Mouse (Mus musculus) testis, adult 10 weeks (tissue): ENCODE results near the gene BC029722. TPM values are rescaled to one million over a fixed set of nuclear protein-coding genes. Genes with fewer than 3 reads are reported as not detected.

Source experiments
- polyA plus RNA-seq: library from polyadenylated mRNA; stranded (reverse); fragments of 350-450 nt; fragmentation: Illumina TruSeq; extraction: RNeasy Lipid Tissue Mini Kit (QIAGEN cat#74804); gene quantifications from one replicate; pipeline ENCODE4 v1.2.3, GENCODE M21; 2014; ENCODE audit warnings: low read depth, low replicate concordance

Gene BC029722
- polyA plus RNA-seq, result 4.8 TPM

GRCm38 (mm10) chr2:155819392-155819448 is at the start of gene BC029722:
TSS of gene BC029722 (minus strand) at chr2:155819426.

GRCm38 (mm10) chr2:155834732-155835131 is 15.5 kb upstream of the BC029722 start, which contains the start of gene Fam83c:
TSS of gene Fam83c (minus strand) at chr2:155834854.

GRCm38 (mm10) chr2:155826630-155827424 is 7.6 kb upstream of the BC029722 start, which contains the start of gene Eif6:
TSS of gene Eif6 (minus strand) at chr2:155826925.

GRCm38 (mm10) chr2:155774927-155775684 is 44.1 kb downstream of the BC029722 start, which contains the start of gene Mmp24:
TSS of gene Mmp24 (plus strand) at chr2:155775342.

Other genes starting within 250 kb of the BC029722 start
- gene Gss, start 226.6 kb downstream of the BC029722 start, polyA plus RNA-seq, result 1.1 TPM
- gene Myh7b, start 208.2 kb downstream of the BC029722 start, polyA plus RNA-seq, result not detected
- gene Trpc4ap, start 127.0 kb downstream of the BC029722 start, polyA plus RNA-seq, result 88.4 TPM
- gene Edem2, start 90.0 kb downstream of the BC029722 start, polyA plus RNA-seq, result 8.4 TPM
- not detected for gene Gm17581, start 83.6 kb downstream of the BC029722 start, polyA plus RNA-seq
- gene Procr, start 68.3 kb downstream of the BC029722 start, polyA plus RNA-seq, result 0.29 TPM
- 0.14 TPM for gene Mmp24, start 44.1 kb downstream of the BC029722 start, polyA plus RNA-seq
- gene Eif6, start 7.5 kb upstream of the BC029722 start, polyA plus RNA-seq, result 6.4 TPM
- not detected for gene Fam83c, start 15.4 kb upstream of the BC029722 start, polyA plus RNA-seq
- gene Uqcc1, start 110.9 kb upstream of the BC029722 start, polyA plus RNA-seq, result 71.1 TPM
- gene Gm15557, start 121.3 kb upstream of the BC029722 start, polyA plus RNA-seq, result not detected
- gene Gdf5, start 125.9 kb upstream of the BC029722 start, polyA plus RNA-seq, result not detected
- 1.7 TPM for gene Cep250, start 137.0 kb upstream of the BC029722 start, polyA plus RNA-seq
- 12.2 TPM for gene 6430550D23Rik, start 188.6 kb upstream of the BC029722 start, polyA plus RNA-seq
- 35.8 TPM for gene Ergic3, start 188.6 kb upstream of the BC029722 start, polyA plus RNA-seq
- gene Fer1l4, start 233.5 kb upstream of the BC029722 start, polyA plus RNA-seq, result 0.14 TPM
- gene Spag4, start 245.7 kb upstream of the BC029722 start, polyA plus RNA-seq, result 16.1 TPM